Mouse (Mus musculus) cortical plate, adult 2 months (tissue): ENCODE measurements around the gene Gpr83.

Source experiments
- CTCF ChIP-seq: fragments of 200-500 bp; IDR thresholded peaks from 2 replicates; pipeline ENCODE4 v1.5.1; 2011; ENCODE audit warnings: mild to moderate bottlenecking, control low read depth, low read length; ENCODE audit not compliant: insufficient read depth; ENCODE audit errors: extremely low read depth
- POLR2A ChIP-seq: fragments of 200-500 bp; IDR thresholded peaks from 2 replicates; pipeline ENCODE4 v1.6.1; 2011; ENCODE audit warnings: mild to moderate bottlenecking, low read length, control low read depth; ENCODE audit not compliant: insufficient read depth; ENCODE audit errors: extremely low read depth

DNA sequence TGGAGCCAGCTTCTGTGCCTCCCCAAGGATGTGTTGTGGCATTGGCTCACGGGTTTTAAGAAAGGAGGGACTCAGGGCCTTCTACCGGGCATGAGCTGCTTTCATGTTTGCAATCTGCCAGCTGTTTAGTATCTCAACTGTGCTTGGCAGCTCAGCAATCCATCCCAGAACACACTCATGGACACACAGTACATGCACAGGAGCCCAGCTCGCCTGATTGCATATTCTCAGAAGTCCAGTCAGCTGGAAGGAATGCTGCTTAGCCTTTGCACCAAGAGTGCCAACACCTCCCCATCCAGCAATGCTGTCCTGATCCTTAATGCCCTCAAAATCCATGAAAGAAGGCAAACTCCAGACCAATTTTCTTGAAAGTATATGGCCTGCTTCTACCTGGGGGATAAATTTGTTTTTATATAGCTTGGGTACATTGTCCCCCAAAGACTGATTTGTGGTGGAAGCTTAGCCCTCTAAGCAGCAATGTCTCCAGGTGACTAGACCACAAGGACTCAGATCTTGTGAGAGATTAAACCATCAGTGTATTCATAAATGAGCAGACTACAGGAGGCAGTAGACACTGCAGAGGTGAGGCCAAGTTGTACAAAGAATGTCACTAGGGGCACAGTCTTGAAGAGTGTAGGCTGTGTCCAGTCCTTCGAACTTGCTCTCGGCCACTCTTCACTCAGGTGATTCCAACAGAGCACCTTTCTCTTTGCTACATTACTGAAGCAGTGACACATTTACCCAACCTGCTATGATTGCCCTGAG is 15.9 kb downstream of the Gpr83 start:
- no peak for TF ChIP-seq POLR2A
- TF ChIP-seq CTCF = no peak
